Mouse (Mus musculus): ENCODE measurements at regions not wholly inside any gene's neighbourhood (a gene's known extent, or its start where the extent isn't known, plus 50 kb on each side); places are given as distances from the start of the nearest gene placed in this dataset.

DNA sequence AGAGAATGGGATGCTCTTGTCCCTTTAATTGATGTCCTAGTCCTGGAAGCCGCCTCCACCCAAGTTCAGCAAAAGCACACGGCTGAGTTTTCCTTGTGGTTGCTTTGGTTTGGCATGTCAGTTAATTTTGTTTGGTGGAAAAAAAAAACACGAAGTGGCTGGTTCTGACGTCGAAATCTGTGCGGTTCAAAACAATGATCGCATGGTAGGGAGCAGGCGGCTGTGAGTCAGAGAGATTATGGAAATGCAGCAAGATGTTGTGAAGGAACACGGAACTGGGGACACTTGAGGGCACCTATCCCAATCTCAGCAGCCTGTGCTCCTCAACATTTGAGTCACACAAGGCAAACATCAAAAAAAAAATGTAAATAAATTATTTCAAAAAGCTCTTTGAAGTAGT, 266.1 kb downstream of the Gm826 start:
- TF ChIP-seq CTCF (IDR thresholded peaks at IDR 0.05; ENCODE audit: insufficient read depth, low read length), result no peak
- TF ChIP-seq POLR2A (IDR thresholded peaks at IDR 0.05; ENCODE audit: borderline replicate concordance, extremely low read depth, low read depth, low read length), result no peak

Data from lung, adult 2 months (tissue).